Mouse (Mus musculus) kidney, postnatal 0 days (tissue): ENCODE results near the gene Sh2d5. TPM values are rescaled to one million over a fixed set of nuclear protein-coding genes. Genes with fewer than 3 reads are reported as not detected.

Source experiments
- ATAC-seq: fragments of 200-750 bp; cut with Nextera tagmentation; replicated peaks from 2 replicates; pipeline ENCODE4 v1.8.0; 2017; ENCODE audit warnings: low read depth, moderate number of reproducible peaks, moderate TSS enrichment, moderate library complexity; ENCODE audit not compliant: low FRiP score
- DNase-seq: peaks from one replicate; pipeline ENCODE4 v3.0.0-alpha.2; 2016; ENCODE audit warnings: low spot score
- H3K27ac ChIP-seq: fragments of 300-500 bp; sonication (generic); 2 replicates; pipeline ENCODE4 v1.5.1; 2014; ENCODE audit warnings: mild to moderate bottlenecking
- H3K27me3 ChIP-seq: fragments of 300-500 bp; sonication (generic); 2 replicates; pipeline ENCODE4 v1.6.1; 2014; ENCODE audit warnings: low read length, mixed read lengths; ENCODE audit not compliant: insufficient read depth
- H3K36me3 ChIP-seq: fragments of 300-500 bp; sonication (generic); 2 replicates; pipeline ENCODE4 v1.6.1; 2014; ENCODE audit warnings: low read length, mixed read lengths; ENCODE audit not compliant: insufficient read depth
- H3K4me1 ChIP-seq: fragments of 300-500 bp; sonication (generic); replicated peaks from 2 replicates; pipeline ENCODE4 v1.6.1; 2014; ENCODE audit warnings: antibody characterized with exemption, low read length, mixed read lengths; ENCODE audit not compliant: insufficient read depth
- H3K4me2 ChIP-seq: fragments of 300-500 bp; sonication (generic); 2 replicates; pipeline ENCODE4 v1.6.1; 2014; ENCODE audit warnings: mild to moderate bottlenecking, low read length, moderate library complexity, mixed read lengths
- H3K4me3 ChIP-seq: fragments of 300-500 bp; sonication (generic); replicated peaks from 2 replicates; pipeline ENCODE4 v1.5.1; 2014; ENCODE audit warnings: low read depth, low read length
- H3K9ac ChIP-seq: fragments of 300-500 bp; sonication (generic); 2 replicates; pipeline ENCODE4 v1.6.1; 2014; ENCODE audit warnings: low read depth, low read length
- H3K9me3 ChIP-seq: fragments of 300-500 bp; sonication (generic); replicated peaks from 2 replicates; pipeline ENCODE4 v1.6.1; 2016; ENCODE audit warnings: low read length, inconsistent platforms, mixed read lengths
- CTCF ChIP-seq: IDR thresholded peaks from 2 replicates; pipeline ENCODE4 v1.5.1; 2016; ENCODE audit warnings: antibody characterized with exemption, low read depth, mild to moderate bottlenecking, moderate library complexity
- WGBS: fragments of 180-500 bp; shearing (Covaris S2); extraction: QIAGEN DNeasy Blood & Tissue Kit; methylation state at CpG from one replicate; pipeline ENCODE4 v1.1.7; 2014; 5-methylcytosine and 5-hydroxymethylcytosine counted together
- polyA plus RNA-seq: library from polyadenylated mRNA; unstranded; fragments of >200 nt; fragmentation: Nextera tagmentation; extraction: Ambion mirVana; gene quantifications from 2 replicates; pipeline ENCODE4 v1.2.1, GENCODE M21; 2015

Gene Sh2d5
- polyA plus RNA-seq, 1 experiment from 2014 or later, result 0.42 TPM

DNA sequence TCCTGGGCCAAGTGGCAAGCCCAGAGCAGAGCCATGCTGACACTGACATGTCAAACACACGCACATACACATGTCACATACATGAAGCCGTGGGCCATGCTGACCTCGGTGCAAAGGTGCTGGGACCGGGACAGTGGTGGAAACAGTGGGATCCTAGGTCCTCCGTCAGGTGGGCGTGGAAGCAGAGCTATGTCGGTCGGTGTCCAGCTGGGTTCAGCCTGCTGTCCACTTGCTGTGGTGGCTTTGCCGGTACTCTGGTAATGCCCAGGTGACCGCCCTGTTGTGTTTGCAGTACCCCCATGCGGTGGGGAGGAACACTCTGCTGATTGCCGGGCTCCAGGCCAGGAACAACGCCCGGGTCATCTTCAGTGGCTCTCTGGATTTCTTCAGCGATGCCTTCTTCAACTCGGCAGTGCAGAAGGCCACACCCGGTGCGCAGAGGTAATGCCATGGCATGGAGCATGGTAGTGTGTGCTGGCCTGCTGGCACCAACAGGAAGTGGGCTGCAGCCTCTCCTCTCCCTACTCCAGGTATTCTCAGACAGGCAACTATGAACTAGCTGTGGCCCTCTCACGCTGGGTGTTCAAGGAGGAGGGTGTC is 60.2 kb downstream of the Sh2d5 start:
- H3K36me3 ChIP-seq, result peaks cover 55% of the 10 kb centered on the region
- no peak for TF ChIP-seq CTCF
- no peaks in the 10 kb centered on the region for H3K9me3 ChIP-seq
- WGBS, result 90% methylated on average over 19 of the region's 19 CpGs
- no peak overlapping the region for H3K4me2 ChIP-seq
- no peak overlapping the region for H3K9ac ChIP-seq
- peaks cover 5% of the 10 kb centered on the region; the same call in 1 of the 2 replicates for H3K4me1 ChIP-seq
- no peaks in the 10 kb centered on the region for H3K27me3 ChIP-seq
- H3K27ac ChIP-seq, result no peak overlapping the region
- H3K4me3 ChIP-seq, result no peak overlapping the region
- ATAC-seq (no peak), DNase-seq (no peak)

Other genes starting within 250 kb of the Sh2d5 start
- 134 and 144 TPM in 2 replicates for gene Hp1bp3, start 34.1 kb upstream of the Sh2d5 start, polyA plus RNA-seq
- gene Kif17, start within 50 bp of the Sh2d5 start, polyA plus RNA-seq, result 0.66 and 0.80 TPM in 2 replicates
- gene Ddost, start 54.3 kb downstream of the Sh2d5 start, polyA plus RNA-seq, result 289 and 325 TPM in 2 replicates
- 96.1 and 139 TPM in 2 replicates for gene Pink1, start 75.9 kb downstream of the Sh2d5 start, polyA plus RNA-seq
- gene Cda, start 117.6 kb downstream of the Sh2d5 start, polyA plus RNA-seq, result 48.1 and 49.5 TPM in 2 replicates
- 0.12 and 0.15 TPM in 2 replicates for gene Fam43b, start 146.1 kb downstream of the Sh2d5 start, polyA plus RNA-seq
- gene Mul1, start 184.3 kb downstream of the Sh2d5 start, polyA plus RNA-seq, result 23.6 and 25.3 TPM in 2 replicates
- 13.8 and 14.5 TPM in 2 replicates for gene Camk2n1, start 203.9 kb downstream of the Sh2d5 start, polyA plus RNA-seq